Mouse (Mus musculus) erythroblast, adult 5-6 weeks (primary cell): ENCODE measurements around the gene Pcbd1. TPM values are rescaled to one million over a fixed set of nuclear protein-coding genes. Genes with fewer than 3 reads are reported as not detected.
A peak's percentile ranks its signal among the peaks of the same experiment; 100 is the strongest.

ENCODE experiments used
- ATAC-seq: replicated peaks from 2 replicates; pipeline ENCODE4 v1.8.0; 2016; ENCODE audit warnings: moderate number of reproducible peaks, mild to moderate bottlenecking, moderate TSS enrichment, inconsistent platforms; ENCODE audit not compliant: poor library complexity, low FRiP score, severe bottlenecking
- total RNA-seq, 2 experiments: library from RNA; stranded (forward) in 1 of 2; stranded (reverse) in 1 of 2; fragments of 150-400 nt in 1 of 2; fragments of 200-764, 138-1000 nt in 1 of 2; gene quantifications; 2 replicates each; pipeline versions ENCODE4 v1.2.3 to v1.2.4; 2015 to 2017; ENCODE audit warnings: low replicate concordance in 2 of 2

Gene Pcbd1
- total RNA-seq (2015; ENCODE audit: low replicate concordance) (1.7 TPM in 1 of 2 replicates, not detected in the other), total RNA-seq (2017; ENCODE audit: low replicate concordance) (not detected in 2 replicates)

GRCm38 (mm10) chr10:61089170-61090142 lies at the start of gene Pcbd1:
Gene Pcbd1, plus strand, starts transcription at chr10:61089331.
- ATAC-seq = no peak

- no peak for ATAC-seq
Observed at GRCm38 (mm10) chr10:61039657-61040056, 49.5 kb upstream of the Pcbd1 start.

- no peak for ATAC-seq
Observed at GRCm38 (mm10) chr10:61045081-61045480, 44.0 kb upstream of the Pcbd1 start.

GRCm38 (mm10) chr10:61051993-61052613 lies 37.0 kb upstream of the Pcbd1 start:
- ATAC-seq = peak; percentile 83

GRCm38 (mm10) chr10:61056661-61057060 lies 32.5 kb upstream of the Pcbd1 start:
- ATAC-seq = no peak

- no peak for ATAC-seq
Observed at GRCm38 (mm10) chr10:61059101-61059500, 30.0 kb upstream of the Pcbd1 start.

- no peak for ATAC-seq
Observed at GRCm38 (mm10) chr10:61059543-61060110, 29.5 kb upstream of the Pcbd1 start.

- no peak for ATAC-seq
Observed at GRCm38 (mm10) chr10:61063271-61063864, 25.8 kb upstream of the Pcbd1 start.

- ATAC-seq = no peak
Observed at GRCm38 (mm10) chr10:61064635-61065034, 24.5 kb upstream of the Pcbd1 start.

GRCm38 (mm10) chr10:61065287-61066005 lies 23.7 kb upstream of the Pcbd1 start:
- no peak for ATAC-seq

- ATAC-seq = peak; percentile 62; the same call in 1 of the 2 replicates
Observed at GRCm38 (mm10) chr10:61068436-61069192, 20.5 kb upstream of the Pcbd1 start.

GRCm38 (mm10) chr10:61069248-61069647 lies 19.9 kb upstream of the Pcbd1 start:
- ATAC-seq = no peak

GRCm38 (mm10) chr10:61072324-61072723 lies 16.8 kb upstream of the Pcbd1 start:
- no peak for ATAC-seq

- ATAC-seq = no peak
Observed at GRCm38 (mm10) chr10:61074643-61075042, 14.5 kb upstream of the Pcbd1 start.

- no peak for ATAC-seq
Observed at GRCm38 (mm10) chr10:61075607-61076006, 13.5 kb upstream of the Pcbd1 start.

GRCm38 (mm10) chr10:61080227-61080930 lies 8.8 kb upstream of the Pcbd1 start:
- ATAC-seq = peak; percentile 87

GRCm38 (mm10) chr10:61080931-61081255 lies 8.2 kb upstream of the Pcbd1 start:
- no peak for ATAC-seq

- ATAC-seq = no peak
Observed at GRCm38 (mm10) chr10:61085364-61085763, 3.8 kb upstream of the Pcbd1 start.
